In the genomic region with DNA sequence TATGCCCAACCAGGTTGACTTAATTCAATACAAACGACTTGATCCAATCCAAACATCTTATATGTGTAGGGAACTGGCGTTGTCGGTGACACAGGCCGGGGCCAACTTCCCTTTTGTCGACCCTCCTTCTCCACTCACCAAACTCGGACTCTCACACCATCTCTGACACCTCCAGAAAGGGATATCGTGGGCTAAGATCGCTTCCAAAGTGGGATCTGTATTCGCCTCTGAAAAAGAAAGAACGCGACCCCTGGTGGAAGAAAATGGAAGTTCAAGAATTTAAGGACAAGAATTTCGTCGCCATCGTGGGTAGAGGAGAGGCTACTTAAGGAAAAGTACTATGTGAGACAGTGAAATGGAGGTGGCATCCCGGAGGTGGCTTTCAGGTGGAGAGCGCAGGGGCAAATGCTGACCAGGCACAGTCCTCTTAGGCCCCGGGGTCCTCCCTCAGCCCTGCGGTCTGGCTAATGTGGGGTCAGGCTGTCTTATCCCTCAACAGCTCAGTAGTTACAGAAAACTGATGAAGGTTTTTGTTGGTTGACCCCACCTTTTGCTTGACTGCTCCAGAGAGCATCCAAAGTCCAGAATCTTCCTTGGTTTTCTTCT, we compare ENCODE assay signal across 8 mouse cellular contexts. TPM values are rescaled to one million over a fixed set of nuclear protein-coding genes. Genes with fewer than 3 reads are reported as not detected.
A peak's percentile ranks its signal among the peaks of the same experiment; 100 is the strongest.
DNase-seq lines count a peak whose midpoint lies in the region; ATAC-seq and TF ChIP-seq lines count a peak whose summit lies in the region.

No protein-coding gene starts in this region.

- H3K4me2 ChIP-seq in intestine, embryonic 16.5 days (ENCODE audit: low read depth, low read length) = peak overlapping the region; percentile 36; the same call in 1 of the 2 replicates
- H3K4me2 ChIP-seq in midbrain, postnatal 0 days (ENCODE audit: low read depth, low read length, poor library complexity, severe bottlenecking) = 0 out of 2 replicates have a peak overlapping the region, but pooled peaks have one; percentile 16

- H3K27ac ChIP-seq in intestine, embryonic 16.5 days (ENCODE audit: low read length) = no peak overlapping the region
- no peak overlapping the region for H3K27ac ChIP-seq in midbrain, postnatal 0 days (ENCODE audit: low read depth, low read length)

- H3K36me3 ChIP-seq in G1E (replicated peaks) = no peaks in the 10 kb centered on the region
- no peaks in the 10 kb centered on the region for H3K36me3 ChIP-seq in intestine, embryonic 16.5 days (ENCODE audit: control insufficient read depth, insufficient read depth, low read length)
- no peaks in the 10 kb centered on the region for H3K36me3 ChIP-seq in midbrain, postnatal 0 days (ENCODE audit: insufficient read depth, low read length)

- no peaks in the 10 kb centered on the region for H3K9me3 ChIP-seq in G1E (replicated peaks)
- no peaks in the 10 kb centered on the region for H3K9me3 ChIP-seq in intestine, embryonic 16.5 days (ENCODE audit: control insufficient read depth, low read length)
- H3K9me3 ChIP-seq in midbrain, postnatal 0 days (ENCODE audit: low read length) = no peaks in the 10 kb centered on the region

- peak; percentile 83 for DNase-seq in 416B (ENCODE audit: low read depth)
- peak; percentile 24 for DNase-seq in G1E (ENCODE audit: low spot score)
- DNase-seq in cerebellum, postnatal 10 days = peak; percentile 85 to 93
- peak; percentile 8 to 86 for DNase-seq in frontal cortex, adult 2 months (ENCODE audit: extremely low spot score in 1 of 2, low spot score in 1 of 2)
- DNase-seq in liver = peak; percentile 36
- DNase-seq in midbrain, postnatal 0 days (ENCODE audit: low spot score) = peak; percentile 76
- DNase-seq in thymus, postnatal 25 days = peak; percentile 35

- WGBS in intestine, embryonic 16.5 days = 6% methylated on average over 18 of the region's 18 CpGs
- 4% methylated on average over 18 of the region's 18 CpGs for WGBS in midbrain, postnatal 0 days

- H3K9ac ChIP-seq in intestine, embryonic 16.5 days (ENCODE audit: low read depth, low read length) = no peak overlapping the region
- no peak overlapping the region for H3K9ac ChIP-seq in midbrain, postnatal 0 days (replicated peaks; ENCODE audit: low read length, poor library complexity, severe bottlenecking)

- TF ChIP-seq CTCF in G1E (IDR thresholded peaks at IDR 0.05; ENCODE audit: low read depth, low read length) = no peak
- TF ChIP-seq CTCF in midbrain, postnatal 0 days (IDR thresholded peaks at IDR 0.05) = peak; percentile 88

- H3K27me3 ChIP-seq in G1E (ENCODE audit: insufficient read depth, low read length) = peaks cover 44% of the 10 kb centered on the region
- peaks cover 39% of the 10 kb centered on the region for H3K27me3 ChIP-seq in intestine, embryonic 16.5 days (replicated peaks; ENCODE audit: control insufficient read depth, insufficient read depth, low read length)
- H3K27me3 ChIP-seq in midbrain, postnatal 0 days (ENCODE audit: insufficient read depth, low read length) = peaks cover 32% of the 10 kb centered on the region

- H3K4me3 ChIP-seq in G1E (ENCODE audit: low read depth, low read length) = no peak overlapping the region
- peak overlapping the region; percentile 24 for H3K4me3 ChIP-seq in intestine, embryonic 16.5 days (ENCODE audit: low read length)
- no peak overlapping the region for H3K4me3 ChIP-seq in midbrain, postnatal 0 days (ENCODE audit: low read depth, low read length)

- no peak for ATAC-seq in G1E (ENCODE audit: extremely low read depth, insufficient number of reproducible peaks, low FRiP score, poor library complexity, severe bottlenecking)
- ATAC-seq in intestine, embryonic 16.5 days = 0 out of 2 replicates have a peak, but pooled peaks have one; percentile 27
- no peak for ATAC-seq in midbrain, postnatal 0 days (ENCODE audit: low FRiP score)

- H3K4me1 ChIP-seq in G1E (ENCODE audit: insufficient read depth, low read depth, low read length) = peaks cover 35% of the 10 kb centered on the region
- peaks cover 26% of the 10 kb centered on the region for H3K4me1 ChIP-seq in intestine, embryonic 16.5 days (ENCODE audit: control insufficient read depth, insufficient read depth, low read length)
- H3K4me1 ChIP-seq in midbrain, postnatal 0 days (ENCODE audit: insufficient read depth, low read length) = 0 out of 2 replicates have a peak, but pooled peaks cover 3% of the 10 kb centered on the region

RNA-seq across cellular contexts. Expression of a gene that starts 53.7 kb away (rescaled TPM):
- total RNA-seq in G1E (2014; fragmentation: Nextera tagmentation) (24.5 and 65.2 TPM in 2 replicates), G1E (2017) (58.3 and 60.5 TPM in 2 replicates)
- 4.0 and 4.9 TPM in 2 replicates for polyA plus RNA-seq in G1E (2012)
- 42.6 and 45.7 TPM in 2 replicates for polyA plus RNA-seq in frontal cortex, adult 2 months (2012; rRNA removed)
- 17.0 and 19.4 TPM in 2 replicates for polyA plus RNA-seq in intestine, embryonic 16.5 days (2015; fragmentation: Nextera tagmentation; extraction: Ambion mirVana)
- total RNA-seq in midbrain, postnatal 0 days (2014; rRNA removed) = 41.8 and 46.6 TPM in 2 replicates
- polyA plus RNA-seq in midbrain, postnatal 0 days (2015; fragmentation: Nextera tagmentation; extraction: Ambion mirVana) = 39.5 and 40.0 TPM in 2 replicates

RNA-seq across cellular contexts. Expression of a gene that starts 53.9 kb away (rescaled TPM):
- not detected in 2 replicates for total RNA-seq in G1E (2014; fragmentation: Nextera tagmentation)
- total RNA-seq in G1E (2017) = 0.06 TPM in 1 of 2 replicates, not detected in the other
- not detected in 2 replicates for polyA plus RNA-seq in G1E (2012)
- polyA plus RNA-seq in frontal cortex, adult 2 months (2012; rRNA removed) = 13.8 and 14.4 TPM in 2 replicates
- not detected in 2 replicates for polyA plus RNA-seq in intestine, embryonic 16.5 days (2015; fragmentation: Nextera tagmentation; extraction: Ambion mirVana)
- total RNA-seq in midbrain, postnatal 0 days (2014; rRNA removed) = 1.3 and 3.2 TPM in 2 replicates
- polyA plus RNA-seq in midbrain, postnatal 0 days (2015; fragmentation: Nextera tagmentation; extraction: Ambion mirVana) = 3.2 and 3.6 TPM in 2 replicates

Comparison
In these comparisons a context has a peak if more than half of its experiments do, and no peak if none do; other contexts are left out.
1. DNase-seq: peak in every context shown above with its lines; median percentile 89 in cerebellum, postnatal 10 days; 83 in 416B; 76 in midbrain, postnatal 0 days; 47 in frontal cortex, adult 2 months; 36 in liver; 35 in thymus, postnatal 25 days; 24 in G1E.